Mouse (Mus musculus) bone marrow macrophage, adult 2 months (primary cell): ENCODE measurements at regions not wholly inside any gene's neighbourhood (a gene's known extent, or its start where the extent isn't known, plus 50 kb on each side); places are given as distances from the start of the nearest gene placed in this dataset.

Source experiments
- H3K27ac ChIP-seq: 2 replicates; pipeline ENCODE4 v1.5.1; 2012; ENCODE audit warnings: low read depth, low read length; ENCODE audit not compliant: insufficient read depth
- H3K4me1 ChIP-seq: 2 replicates; pipeline ENCODE4 v1.6.1; 2012; ENCODE audit warnings: low read length; ENCODE audit not compliant: control insufficient read depth, insufficient read depth
- H3K4me3 ChIP-seq: 2 replicates; pipeline ENCODE4 v1.5.1; 2012; ENCODE audit warnings: mild to moderate bottlenecking, low read length, moderate library complexity; ENCODE audit not compliant: insufficient read depth
- CTCF ChIP-seq: IDR thresholded peaks from 2 replicates; pipeline ENCODE4 v1.5.1; 2012; ENCODE audit warnings: low read depth, mild to moderate bottlenecking, low read length, moderate library complexity
- POLR2A ChIP-seq: IDR thresholded peaks from 2 replicates; pipeline ENCODE4 v1.6.1; 2012; ENCODE audit warnings: mild to moderate bottlenecking, low read depth, low read length, borderline replicate concordance

GRCm38 (mm10) chr10:19268051-19268450 lies 88.3 kb upstream of the Olig3 start:
- Histone ChIP-seq H3K4me1 (no peaks in the 10 kb centered on the region), H3K27ac (no peak overlapping the region), H3K4me3 (no peak overlapping the region)
- no peak for TF ChIP-seq POLR2A
- no peak for TF ChIP-seq CTCF

GRCm38 (mm10) chr10:19240102-19240759 lies 116.1 kb upstream of the Olig3 start:
- Histone ChIP-seq H3K4me1 (no peaks in the 10 kb centered on the region), H3K27ac (no peak overlapping the region), H3K4me3 (no peak overlapping the region)
- no peak for TF ChIP-seq POLR2A

- Histone ChIP-seq H3K4me3 (no peak overlapping the region), H3K4me1 (peaks cover 3% of the 10 kb centered on the region), H3K27ac (no peak overlapping the region)
- TF ChIP-seq CTCF (no peak), POLR2A (no peak)
Measured at GRCm38 (mm10) chr10:19216240-19216639, 140.1 kb upstream of the Olig3 start.

GRCm38 (mm10) chr10:19209751-19210150 lies 146.6 kb upstream of the Olig3 start:
- H3K27ac ChIP-seq: no peak overlapping the region
- H3K4me3 ChIP-seq: peak overlapping the region; percentile 25; the same call in 1 of the 2 replicates
- 0 out of 2 replicates have a peak, but pooled peaks cover 3% of the 10 kb centered on the region for H3K4me1 ChIP-seq
- no peak for TF ChIP-seq CTCF
- TF ChIP-seq POLR2A: no peak

- Histone ChIP-seq H3K4me3 (no peak overlapping the region), H3K27ac (no peak overlapping the region), H3K4me1 (0 out of 2 replicates have a peak, but pooled peaks cover 3% of the 10 kb centered on the region)
- TF ChIP-seq POLR2A (no peak), CTCF (no peak)
Measured at GRCm38 (mm10) chr10:19208101-19208722, 148.1 kb upstream of the Olig3 start.

GRCm38 (mm10) chr10:19207505-19207904 lies 148.8 kb upstream of the Olig3 start:
- Histone ChIP-seq H3K4me1 (0 out of 2 replicates have a peak, but pooled peaks cover 3% of the 10 kb centered on the region), H3K27ac (no peak overlapping the region), H3K4me3 (no peak overlapping the region)
- TF ChIP-seq POLR2A (no peak), CTCF (no peak)

GRCm38 (mm10) chr10:19200311-19200710 lies 156.0 kb upstream of the Olig3 start:
- no peak for TF ChIP-seq CTCF
- TF ChIP-seq POLR2A: no peak
- Histone ChIP-seq H3K27ac (no peak overlapping the region), H3K4me3 (no peak overlapping the region), H3K4me1 (0 out of 2 replicates have a peak, but pooled peaks cover 2% of the 10 kb centered on the region)

GRCm38 (mm10) chr10:19195676-19196075 lies 160.7 kb upstream of the Olig3 start:
- Histone ChIP-seq H3K4me1 (0 out of 2 replicates have a peak, but pooled peaks cover 2% of the 10 kb centered on the region), H3K4me3 (no peak overlapping the region), H3K27ac (no peak overlapping the region)
- TF ChIP-seq POLR2A (no peak), CTCF (no peak)

- H3K4me3 ChIP-seq: no peak overlapping the region
- 0 out of 2 replicates have a peak, but pooled peaks cover 1% of the 10 kb centered on the region for H3K4me1 ChIP-seq
- H3K27ac ChIP-seq: no peak overlapping the region
- TF ChIP-seq CTCF: no peak
Measured at GRCm38 (mm10) chr10:19194646-19195045, 161.7 kb upstream of the Olig3 start.

GRCm38 (mm10) chr10:19192971-19193758 lies 163.2 kb upstream of the Olig3 start:
- TF ChIP-seq CTCF (no peak), POLR2A (no peak)
- H3K4me1 ChIP-seq: no peaks in the 10 kb centered on the region
- no peak overlapping the region for H3K27ac ChIP-seq
- H3K4me3 ChIP-seq: no peak overlapping the region
